Comparison of ENCODE assay signal across 20 mouse cellular contexts in the genomic region with DNA sequence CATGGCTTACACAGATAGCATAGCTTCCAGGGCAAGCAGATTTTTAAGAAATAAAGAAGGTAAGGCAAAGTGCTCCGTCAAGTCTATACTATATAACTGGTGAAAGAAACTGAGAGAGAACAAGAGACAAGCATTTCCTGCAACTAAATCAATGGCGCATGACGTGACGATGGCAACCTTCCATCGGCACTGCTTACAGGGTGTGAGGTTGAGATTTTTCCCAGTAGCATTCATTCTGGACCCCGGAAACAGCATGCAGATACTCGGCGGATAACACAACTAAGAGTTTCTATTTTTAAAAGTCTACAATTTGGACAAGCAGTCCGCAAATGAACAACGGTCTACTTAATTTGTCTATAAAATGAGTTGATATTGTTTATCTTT. TPM values are rescaled to one million over a fixed set of nuclear protein-coding genes. Genes with fewer than 3 reads are reported as not detected.
A peak's percentile ranks its signal among the peaks of the same experiment; 100 is the strongest.
DNase-seq lines count a peak whose midpoint lies in the region; ATAC-seq and TF ChIP-seq lines count a peak whose summit lies in the region.
"Had no signal": no experiment of that assay in that cellular context is flagged by ENCODE, and none has a peak within 500 bp of the region (broad histone marks: within the 10 kb centered on the region; RNA-seq: fewer than 3 reads in every experiment).

No protein-coding gene starts in this region.

- TF ChIP-seq CTCF in kidney, adult 2 months (conservative IDR thresholded peaks at IDR 0.05; ENCODE audit: insufficient read depth, insufficient read length, low read depth, low read length), result no peak
- no peak for TF ChIP-seq CTCF in kidney, postnatal 0 days (IDR thresholded peaks at IDR 0.05; ENCODE audit: low read depth)

- no peak overlapping the region for H3K4me2 ChIP-seq in intestine, embryonic 14.5 days (ENCODE audit: low read length)
- H3K4me2 ChIP-seq in intestine, embryonic 15.5 days (replicated peaks), result no peak overlapping the region
- no peak overlapping the region for H3K4me2 ChIP-seq in kidney, embryonic 16.5 days (replicated peaks; ENCODE audit: low read depth, low read length)
- H3K4me2 ChIP-seq in kidney, postnatal 0 days (ENCODE audit: low read length), result no peak overlapping the region
- H3K4me2 ChIP-seq: embryonic facial prominence, embryonic 13.5 days; forebrain, embryonic 12.5 days; heart, embryonic 13.5 days; hindbrain, embryonic 13.5 days had no signal

- 84% methylated on average over 10 of the region's 10 CpGs for WGBS in intestine, embryonic 14.5 days
- WGBS in intestine, embryonic 15.5 days, result 78% methylated on average over 10 of the region's 10 CpGs
- 62% methylated on average over 10 of the region's 10 CpGs for WGBS in kidney, adult 2 months
- 60% methylated on average over 10 of the region's 10 CpGs for WGBS in kidney, embryonic 16.5 days
- WGBS in kidney, postnatal 0 days, result 55% methylated on average over 10 of the region's 10 CpGs

- no peaks in the 10 kb centered on the region for H3K9me3 ChIP-seq in intestine, embryonic 14.5 days (ENCODE audit: control insufficient read depth, low read length)
- H3K9me3 ChIP-seq in intestine, embryonic 15.5 days, result no peaks in the 10 kb centered on the region
- H3K9me3 ChIP-seq in kidney, embryonic 16.5 days (ENCODE audit: low read length), result no peaks in the 10 kb centered on the region
- no peaks in the 10 kb centered on the region for H3K9me3 ChIP-seq in kidney, postnatal 0 days (replicated peaks; ENCODE audit: low read length)
- H3K9me3 ChIP-seq: embryonic facial prominence, embryonic 13.5 days; forebrain, embryonic 12.5 days; heart, embryonic 13.5 days; hindbrain, embryonic 13.5 days had no signal

- peaks cover 3% of the 10 kb centered on the region; the same call in 1 of the 2 replicates for H3K4me1 ChIP-seq in intestine, embryonic 14.5 days (replicated peaks; ENCODE audit: control insufficient read depth, insufficient read depth, low read length)
- peaks cover 7% of the 10 kb centered on the region; the same call in 1 of the 2 replicates for H3K4me1 ChIP-seq in intestine, embryonic 15.5 days (replicated peaks)
- no peaks in the 10 kb centered on the region for H3K4me1 ChIP-seq in kidney, adult 2 months (ENCODE audit: control insufficient read depth, insufficient read depth, low read length)
- H3K4me1 ChIP-seq in kidney, embryonic 16.5 days (ENCODE audit: insufficient read depth, low read length), result no peaks in the 10 kb centered on the region; the same call in 1 of the 2 replicates
- no peaks in the 10 kb centered on the region; the same call in 1 of the 2 replicates for H3K4me1 ChIP-seq in kidney, postnatal 0 days (replicated peaks; ENCODE audit: insufficient read depth, low read length)
- H3K4me1 ChIP-seq: embryonic facial prominence, embryonic 13.5 days; forebrain, embryonic 12.5 days had no signal

- no peak overlapping the region for H3K9ac ChIP-seq in intestine, embryonic 14.5 days (ENCODE audit: low read length)
- H3K9ac ChIP-seq in intestine, embryonic 15.5 days, result no peak overlapping the region
- no peak overlapping the region for H3K9ac ChIP-seq in kidney, embryonic 16.5 days (replicated peaks; ENCODE audit: low read length)
- no peak overlapping the region for H3K9ac ChIP-seq in kidney, postnatal 0 days (ENCODE audit: low read depth, low read length)
- H3K9ac ChIP-seq: embryonic facial prominence, embryonic 13.5 days; forebrain, embryonic 12.5 days; heart, embryonic 13.5 days; hindbrain, embryonic 13.5 days had no signal

- no peak overlapping the region for H3K4me3 ChIP-seq in intestine, embryonic 14.5 days (ENCODE audit: low read depth, low read length)
- no peak overlapping the region for H3K4me3 ChIP-seq in intestine, embryonic 15.5 days (replicated peaks)
- no peak overlapping the region for H3K4me3 ChIP-seq in kidney, adult 2 months (ENCODE audit: insufficient read depth, low read depth, low read length)
- no peak overlapping the region for H3K4me3 ChIP-seq in kidney, embryonic 16.5 days (ENCODE audit: low read length)
- H3K4me3 ChIP-seq in kidney, postnatal 0 days (replicated peaks; ENCODE audit: low read depth, low read length), result no peak overlapping the region
- H3K4me3 ChIP-seq: embryonic facial prominence, embryonic 13.5 days; forebrain, embryonic 12.5 days; heart, embryonic 13.5 days; hindbrain, embryonic 13.5 days had no signal

- ATAC-seq in intestine, embryonic 14.5 days (replicated peaks; ENCODE audit: low FRiP score, low TSS enrichment, low read depth), result no peak
- no peak for ATAC-seq in intestine, embryonic 15.5 days
- ATAC-seq in kidney, embryonic 16.5 days (ENCODE audit: low FRiP score, low TSS enrichment), result no peak
- no peak for ATAC-seq in kidney, postnatal 0 days (replicated peaks; ENCODE audit: low FRiP score, low read depth)
- ATAC-seq: activated CD4-positive, CD25-positive, alpha-beta regulatory T cell, adult 4 months; forebrain, embryonic 16.5 days; Patski had no signal

- no peak for TF ChIP-seq POLR2A in kidney, adult 2 months (IDR thresholded peaks at IDR 0.05; ENCODE audit: low read depth, low read length)

- DNase-seq in intestine, embryonic 14.5 days (ENCODE audit: low spot score), result peak; percentile 18
- peak; percentile 55 for DNase-seq in kidney, adult 2 months
- peak; percentile 39 for DNase-seq in kidney, postnatal 0 days (ENCODE audit: low spot score)
- peak; percentile 72 to 73 for DNase-seq in kidney, postnatal 4 days
- DNase-seq in gastrocnemius, postnatal 25 days, result no peak
- DNase-seq: adrenal gland, postnatal 14 days; cerebellum, adult 18-20 months; cerebellum, adult 9-11 months; cerebellum, postnatal 36 days; gastrocnemius, postnatal 10 days had no signal

- H3K27me3 ChIP-seq in intestine, embryonic 14.5 days (replicated peaks; ENCODE audit: control insufficient read depth, insufficient read depth, low read length), result no peaks in the 10 kb centered on the region
- no peaks in the 10 kb centered on the region for H3K27me3 ChIP-seq in intestine, embryonic 15.5 days (replicated peaks)
- no peaks in the 10 kb centered on the region for H3K27me3 ChIP-seq in kidney, adult 2 months (replicated peaks; ENCODE audit: control insufficient read depth, insufficient read depth, low read length)
- no peaks in the 10 kb centered on the region for H3K27me3 ChIP-seq in kidney, embryonic 16.5 days (ENCODE audit: insufficient read depth, low read length)
- H3K27me3 ChIP-seq in kidney, postnatal 0 days (ENCODE audit: insufficient read depth, low read length), result no peaks in the 10 kb centered on the region
- H3K27me3 ChIP-seq: CH12.LX; embryonic facial prominence, embryonic 13.5 days; forebrain, embryonic 12.5 days; heart, embryonic 13.5 days; hindbrain, embryonic 13.5 days; Patski had no signal

- H3K36me3 ChIP-seq in intestine, embryonic 14.5 days (ENCODE audit: control insufficient read depth, insufficient read depth, low read length), result no peaks in the 10 kb centered on the region
- no peaks in the 10 kb centered on the region for H3K36me3 ChIP-seq in intestine, embryonic 15.5 days
- no peaks in the 10 kb centered on the region for H3K36me3 ChIP-seq in kidney, adult 2 months (ENCODE audit: control insufficient read depth, insufficient read depth, low read length)
- no peaks in the 10 kb centered on the region for H3K36me3 ChIP-seq in kidney, embryonic 16.5 days (ENCODE audit: insufficient read depth, low read length)
- no peaks in the 10 kb centered on the region for H3K36me3 ChIP-seq in kidney, postnatal 0 days (ENCODE audit: insufficient read depth, low read length)
- H3K36me3 ChIP-seq: forebrain, embryonic 12.5 days; heart, embryonic 13.5 days; hindbrain, embryonic 13.5 days had no signal

- no peak overlapping the region for H3K27ac ChIP-seq in intestine, embryonic 14.5 days (ENCODE audit: low read depth)
- no peak overlapping the region for H3K27ac ChIP-seq in intestine, embryonic 15.5 days
- no peak overlapping the region for H3K27ac ChIP-seq in kidney, adult 2 months (ENCODE audit: insufficient read depth, low read depth, low read length)
- H3K27ac ChIP-seq in kidney, embryonic 16.5 days (ENCODE audit: low read length), result no peak overlapping the region
- no peak overlapping the region for H3K27ac ChIP-seq in kidney, postnatal 0 days
- H3K27ac ChIP-seq: embryonic facial prominence, embryonic 13.5 days; forebrain, embryonic 12.5 days; heart, embryonic 13.5 days; hindbrain, embryonic 13.5 days had no signal

RNA-seq across cellular contexts. Expression of gene Hs2st1, which starts 55.9 kb away (rescaled TPM):
- 13.7 and 14.3 TPM in 2 replicates for polyA plus RNA-seq in intestine, embryonic 14.5 days (2014; fragmentation: Nextera tagmentation; extraction: Ambion mirVana)
- polyA plus RNA-seq in intestine, embryonic 15.5 days (2015; fragmentation: Nextera tagmentation; extraction: Ambion mirVana), result 9.4 and 10.3 TPM in 2 replicates
- 4.9 and 5.2 TPM in 2 replicates for polyA plus RNA-seq in kidney, adult 2 months (2012; rRNA removed)
- polyA plus RNA-seq in kidney, embryonic 16.5 days (2015; fragmentation: Nextera tagmentation; extraction: Ambion mirVana), result 10.2 and 11.3 TPM in 2 replicates
- 9.7 and 10.4 TPM in 2 replicates for polyA plus RNA-seq in kidney, postnatal 0 days (2015; fragmentation: Nextera tagmentation; extraction: Ambion mirVana)
- 10 to 100 TPM in 1 of 2 experiments, 1 to 10 TPM in 1; 9.5 to 11.5 TPM for total RNA-seq in gastrocnemius, postnatal 25 days (2021)

RNA-seq across cellular contexts. Expression of gene Selenof, which starts 56.0 kb away (rescaled TPM):
- polyA plus RNA-seq in intestine, embryonic 14.5 days (2014; fragmentation: Nextera tagmentation; extraction: Ambion mirVana), result 448 and 458 TPM in 2 replicates
- polyA plus RNA-seq in intestine, embryonic 15.5 days (2015; fragmentation: Nextera tagmentation; extraction: Ambion mirVana), result 618 and 622 TPM in 2 replicates
- polyA plus RNA-seq in kidney, adult 2 months (2012; rRNA removed), result 215 and 275 TPM in 2 replicates
- 645 and 709 TPM in 2 replicates for polyA plus RNA-seq in kidney, embryonic 16.5 days (2015; fragmentation: Nextera tagmentation; extraction: Ambion mirVana)
- polyA plus RNA-seq in kidney, postnatal 0 days (2015; fragmentation: Nextera tagmentation; extraction: Ambion mirVana), result 840 and 861 TPM in 2 replicates
- 100 to 1,000 TPM; 106 to 122 TPM for total RNA-seq in gastrocnemius, postnatal 25 days (2021)
